Mouse (Mus musculus): ENCODE measurements at regions not wholly inside any gene's neighbourhood (a gene's known extent, or its start where the extent isn't known, plus 50 kb on each side); places are given as distances from the start of the nearest gene placed in this dataset.
"Not testable (repeated sequence)": the region's sequence is repeated elsewhere in the genome, so short reads cannot be mapped to it uniquely, and the experiment has no call there.

- Histone ChIP-seq H3K4me1 (ENCODE audit: control insufficient read depth, insufficient read depth) (no peaks in the 10 kb centered on the region), H3K9ac (replicated peaks; ENCODE audit: low read depth, low read length) (no peak overlapping the region), H3K4me2 (ENCODE audit: low read depth, low read length) (no peak overlapping the region), H3K36me3 (replicated peaks; ENCODE audit: control insufficient read depth, insufficient read depth, low read length) (no peaks in the 10 kb centered on the region), H3K27me3 (ENCODE audit: control insufficient read depth, insufficient read depth, low read length) (no peaks in the 10 kb centered on the region), H3K27ac (ENCODE audit: low read depth) (no peak overlapping the region), H3K4me3 (ENCODE audit: low read depth, low read length) (no peak overlapping the region), H3K9me3 (replicated peaks; ENCODE audit: control insufficient read depth, low read length) (no peaks in the 10 kb centered on the region)
- WGBS: 27% methylated on average over 1 of the region's 1 CpGs
- TF ChIP-seq CTCF (IDR thresholded peaks at IDR 0.05; ENCODE audit: low read depth): no peak
- no peak for TF ChIP-seq EP300 (IDR thresholded peaks at IDR 0.05; ENCODE audit: low read depth)
- DNase-seq (ENCODE audit: low spot score) (no peak), ATAC-seq (ENCODE audit: insufficient read depth, low read depth) (no peak)
These were observed 952.7 kb downstream of the Poteg start for GRCm38 (mm10) chr8:28400141-28400540.

GRCm38 (mm10) chr8:28427544-28428135 is 980.2 kb downstream of the Poteg start:
- Histone ChIP-seq H3K9ac (replicated peaks; ENCODE audit: low read depth, low read length) (no peak overlapping the region), H3K4me3 (ENCODE audit: low read depth, low read length) (no peak overlapping the region), H3K36me3 (replicated peaks; ENCODE audit: control insufficient read depth, insufficient read depth, low read length) (no peaks in the 10 kb centered on the region), H3K4me2 (ENCODE audit: low read depth, low read length) (no peak overlapping the region), H3K27me3 (ENCODE audit: control insufficient read depth, insufficient read depth, low read length) (no peaks in the 10 kb centered on the region), H3K4me1 (ENCODE audit: control insufficient read depth, insufficient read depth) (no peaks in the 10 kb centered on the region), H3K9me3 (replicated peaks; ENCODE audit: control insufficient read depth, low read length) (no peaks in the 10 kb centered on the region), H3K27ac (ENCODE audit: low read depth) (no peak overlapping the region)
- no peak for TF ChIP-seq EP300 (IDR thresholded peaks at IDR 0.05; ENCODE audit: low read depth)
- TF ChIP-seq CTCF (IDR thresholded peaks at IDR 0.05; ENCODE audit: low read depth): no peak
- DNase-seq (ENCODE audit: low spot score) (no peak), ATAC-seq (ENCODE audit: insufficient read depth, low read depth) (no peak)
- WGBS: 46% methylated on average over 7 of the region's 7 CpGs

- no peak for ATAC-seq (ENCODE audit: insufficient read depth, low read depth)
- WGBS: 80% methylated on average over 2 of the region's 2 CpGs
- Histone ChIP-seq H3K4me1 (ENCODE audit: control insufficient read depth, insufficient read depth) (no peaks in the 10 kb centered on the region), H3K9me3 (replicated peaks; ENCODE audit: control insufficient read depth, low read length) (no peaks in the 10 kb centered on the region), H3K9ac (replicated peaks; ENCODE audit: low read depth, low read length) (no peak overlapping the region), H3K36me3 (replicated peaks; ENCODE audit: control insufficient read depth, insufficient read depth, low read length) (no peaks in the 10 kb centered on the region), H3K27me3 (ENCODE audit: control insufficient read depth, insufficient read depth, low read length) (no peaks in the 10 kb centered on the region), H3K4me3 (ENCODE audit: low read depth, low read length) (no peak overlapping the region), H3K4me2 (ENCODE audit: low read depth, low read length) (no peak overlapping the region), H3K27ac (ENCODE audit: low read depth) (no peak overlapping the region)
- no peak for DNase-seq (ENCODE audit: low spot score)
- TF ChIP-seq CTCF (IDR thresholded peaks at IDR 0.05; ENCODE audit: low read depth): no peak
- no peak for TF ChIP-seq EP300 (IDR thresholded peaks at IDR 0.05; ENCODE audit: low read depth)
These were observed 1025.7 kb downstream of the Poteg start for GRCm38 (mm10) chr8:28473190-28473589.

- Histone ChIP-seq H3K36me3 (replicated peaks; ENCODE audit: control insufficient read depth, insufficient read depth, low read length) (no peaks in the 10 kb centered on the region), H3K27ac (ENCODE audit: low read depth) (no peak overlapping the region), H3K9me3 (replicated peaks; ENCODE audit: control insufficient read depth, low read length) (no peaks in the 10 kb centered on the region), H3K4me1 (ENCODE audit: control insufficient read depth, insufficient read depth) (no peaks in the 10 kb centered on the region), H3K9ac (replicated peaks; ENCODE audit: low read depth, low read length) (no peak overlapping the region), H3K27me3 (ENCODE audit: control insufficient read depth, insufficient read depth, low read length) (no peaks in the 10 kb centered on the region), H3K4me2 (ENCODE audit: low read depth, low read length) (no peak overlapping the region), H3K4me3 (ENCODE audit: low read depth, low read length) (no peak overlapping the region)
- TF ChIP-seq EP300 (IDR thresholded peaks at IDR 0.05; ENCODE audit: low read depth) (no peak), CTCF (IDR thresholded peaks at IDR 0.05; ENCODE audit: low read depth) (no peak)
- 63% methylated on average over 3 of the region's 3 CpGs for WGBS
- no peak for DNase-seq (ENCODE audit: low spot score)
- no peak for ATAC-seq (ENCODE audit: insufficient read depth, low read depth)
These were observed 1040.4 kb downstream of the Poteg start for GRCm38 (mm10) chr8:28487913-28488312.

GRCm38 (mm10) chr8:28503488-28504319 is 1056.2 kb downstream of the Poteg start:
- H3K27ac ChIP-seq (ENCODE audit: low read depth): no peak overlapping the region
- ATAC-seq (ENCODE audit: insufficient read depth, low read depth) (no peak), DNase-seq (ENCODE audit: low spot score) (no peak)
- no peaks in the 10 kb centered on the region for H3K27me3 ChIP-seq (ENCODE audit: control insufficient read depth, insufficient read depth, low read length)
- TF ChIP-seq EP300 (IDR thresholded peaks at IDR 0.05; ENCODE audit: low read depth) (no peak), CTCF (IDR thresholded peaks at IDR 0.05; ENCODE audit: low read depth) (no peak)
- H3K4me3 ChIP-seq (ENCODE audit: low read depth, low read length): no peak overlapping the region
- WGBS: 41% methylated on average over 5 of the region's 5 CpGs
- H3K9ac ChIP-seq (replicated peaks; ENCODE audit: low read depth, low read length): no peak overlapping the region
- no peaks in the 10 kb centered on the region for H3K4me1 ChIP-seq (ENCODE audit: control insufficient read depth, insufficient read depth)
- no peaks in the 10 kb centered on the region for H3K36me3 ChIP-seq (replicated peaks; ENCODE audit: control insufficient read depth, insufficient read depth, low read length)
- H3K9me3 ChIP-seq (replicated peaks; ENCODE audit: control insufficient read depth, low read length): no peaks in the 10 kb centered on the region
- H3K4me2 ChIP-seq (ENCODE audit: low read depth, low read length): no peak overlapping the region

- WGBS: 76% methylated on average over 1 of the region's 1 CpGs
- not testable (repeated sequence) for DNase-seq (ENCODE audit: low spot score); H3K4me1 ChIP-seq (ENCODE audit: control insufficient read depth, insufficient read depth); H3K4me2 ChIP-seq (ENCODE audit: low read depth, low read length); ATAC-seq (ENCODE audit: insufficient read depth, low read depth); H3K4me3 ChIP-seq (ENCODE audit: low read depth, low read length); H3K9me3 ChIP-seq (replicated peaks; ENCODE audit: control insufficient read depth, low read length); H3K27me3 ChIP-seq (ENCODE audit: control insufficient read depth, insufficient read depth, low read length); H3K9ac ChIP-seq (replicated peaks; ENCODE audit: low read depth, low read length); H3K27ac ChIP-seq (ENCODE audit: low read depth); H3K36me3 ChIP-seq (replicated peaks; ENCODE audit: control insufficient read depth, insufficient read depth, low read length)
These were observed 1076.0 kb downstream of the Poteg start for GRCm38 (mm10) chr8:28523506-28523905.

Measured in heart, postnatal 0 days (tissue).